ENCODE assay signal across 8 mouse cellular contexts in genomic region chr16:92565708-92566107, GRCm38 (mm10).
DNase-seq lines count a peak whose midpoint lies in the region; ATAC-seq and TF ChIP-seq lines count a peak whose summit lies in the region.

No protein-coding gene starts in this region.

- no peaks in the 10 kb centered on the region for H3K36me3 ChIP-seq in hindbrain, embryonic 11.5 days (ENCODE audit: control insufficient read depth, insufficient read depth, low read length)
- H3K36me3 ChIP-seq in hindbrain, embryonic 16.5 days (ENCODE audit: control insufficient read depth, insufficient read depth, low read length), result no peaks in the 10 kb centered on the region
- H3K36me3 ChIP-seq in kidney, adult 2 months (ENCODE audit: control insufficient read depth, insufficient read depth, low read length), result no peaks in the 10 kb centered on the region
- H3K36me3 ChIP-seq in limb, embryonic 10.5 days, result no peaks in the 10 kb centered on the region
- no peaks in the 10 kb centered on the region for H3K36me3 ChIP-seq in midbrain, postnatal 0 days (ENCODE audit: insufficient read depth, low read length)

- TF ChIP-seq CTCF in cortical plate, adult 2 months (IDR thresholded peaks at IDR 0.05; ENCODE audit: extremely low read depth, insufficient read depth, low read length), result peak; percentile 91
- TF ChIP-seq CTCF in kidney, adult 2 months (conservative IDR thresholded peaks at IDR 0.05; ENCODE audit: insufficient read depth, insufficient read length, low read depth, low read length), result peak; percentile 91
- TF ChIP-seq CTCF in midbrain, postnatal 0 days (IDR thresholded peaks at IDR 0.05), result peak; percentile 98

- TF ChIP-seq POLR2A in cortical plate, adult 2 months (IDR thresholded peaks at IDR 0.05; ENCODE audit: extremely low read depth, insufficient read depth, low read length), result no peak
- no peak for TF ChIP-seq POLR2A in kidney, adult 2 months (IDR thresholded peaks at IDR 0.05; ENCODE audit: low read depth, low read length)

- H3K4me2 ChIP-seq in hindbrain, embryonic 11.5 days (replicated peaks; ENCODE audit: low read depth, low read length), result no peak overlapping the region
- H3K4me2 ChIP-seq in hindbrain, embryonic 16.5 days (ENCODE audit: low read length), result no peak overlapping the region
- H3K4me2 ChIP-seq in midbrain, postnatal 0 days (ENCODE audit: low read depth, low read length, poor library complexity, severe bottlenecking), result peak overlapping the region; percentile 30

- H3K27me3 ChIP-seq in hindbrain, embryonic 11.5 days (ENCODE audit: control insufficient read depth, insufficient read depth, low read length), result no peaks in the 10 kb centered on the region
- H3K27me3 ChIP-seq in hindbrain, embryonic 16.5 days (replicated peaks; ENCODE audit: control insufficient read depth, insufficient read depth, low read length), result no peaks in the 10 kb centered on the region
- H3K27me3 ChIP-seq in kidney, adult 2 months (replicated peaks; ENCODE audit: control insufficient read depth, insufficient read depth, low read length), result no peaks in the 10 kb centered on the region
- peaks cover 33% of the 10 kb centered on the region for H3K27me3 ChIP-seq in limb, embryonic 10.5 days (ENCODE audit: low read depth, poor library complexity, severe bottlenecking)
- no peaks in the 10 kb centered on the region for H3K27me3 ChIP-seq in midbrain, postnatal 0 days (ENCODE audit: insufficient read depth, low read length)

- no peak overlapping the region for H3K4me3 ChIP-seq in hindbrain, embryonic 11.5 days (ENCODE audit: low read depth, low read length)
- no peak overlapping the region for H3K4me3 ChIP-seq in hindbrain, embryonic 16.5 days (ENCODE audit: low read length)
- H3K4me3 ChIP-seq in cortical plate, adult 2 months (ENCODE audit: insufficient read depth, low read length), result no peak overlapping the region
- H3K4me3 ChIP-seq in kidney, adult 2 months (ENCODE audit: insufficient read depth, low read depth, low read length), result no peak overlapping the region
- H3K4me3 ChIP-seq in limb, embryonic 10.5 days, result no peak overlapping the region
- no peak overlapping the region for H3K4me3 ChIP-seq in midbrain, postnatal 0 days (ENCODE audit: low read depth, low read length)

- H3K27ac ChIP-seq in hindbrain, embryonic 11.5 days (ENCODE audit: low read depth, low read length), result no peak overlapping the region
- H3K27ac ChIP-seq in hindbrain, embryonic 16.5 days (ENCODE audit: low read depth, low read length), result no peak overlapping the region
- H3K27ac ChIP-seq in cortical plate, adult 2 months (ENCODE audit: insufficient read depth, low read length), result no peak overlapping the region
- no peak overlapping the region for H3K27ac ChIP-seq in kidney, adult 2 months (ENCODE audit: insufficient read depth, low read depth, low read length)
- no peak overlapping the region for H3K27ac ChIP-seq in limb, embryonic 10.5 days
- no peak overlapping the region for H3K27ac ChIP-seq in midbrain, postnatal 0 days (ENCODE audit: low read depth, low read length)

- H3K9me3 ChIP-seq in hindbrain, embryonic 11.5 days (ENCODE audit: control insufficient read depth, low read length), result no peaks in the 10 kb centered on the region
- no peaks in the 10 kb centered on the region for H3K9me3 ChIP-seq in hindbrain, embryonic 16.5 days (ENCODE audit: control insufficient read depth, low read length)
- no peaks in the 10 kb centered on the region for H3K9me3 ChIP-seq in limb, embryonic 10.5 days (replicated peaks)
- H3K9me3 ChIP-seq in midbrain, postnatal 0 days (ENCODE audit: low read length), result no peaks in the 10 kb centered on the region

- no peaks in the 10 kb centered on the region for H3K4me1 ChIP-seq in hindbrain, embryonic 11.5 days (replicated peaks; ENCODE audit: control insufficient read depth, insufficient read depth, low read length)
- H3K4me1 ChIP-seq in hindbrain, embryonic 16.5 days (ENCODE audit: control insufficient read depth, insufficient read depth, low read depth, low read length), result no peaks in the 10 kb centered on the region
- 0 out of 2 replicates have a peak, but pooled peaks cover 1% of the 10 kb centered on the region for H3K4me1 ChIP-seq in cortical plate, adult 2 months (ENCODE audit: control insufficient read depth, insufficient read depth, low read length)
- no peaks in the 10 kb centered on the region for H3K4me1 ChIP-seq in kidney, adult 2 months (ENCODE audit: control insufficient read depth, insufficient read depth, low read length)
- H3K4me1 ChIP-seq in limb, embryonic 10.5 days, result peaks cover 13% of the 10 kb centered on the region
- peaks cover 2% of the 10 kb centered on the region; the same call in 1 of the 2 replicates for H3K4me1 ChIP-seq in midbrain, postnatal 0 days (ENCODE audit: insufficient read depth, low read length)

- 4% methylated on average over 6 of the region's 6 CpGs for WGBS in hindbrain, embryonic 11.5 days
- 2% methylated on average over 6 of the region's 6 CpGs for WGBS in hindbrain, embryonic 16.5 days
- WGBS in kidney, adult 2 months, result under 1% methylated on average over 6 of the region's 6 CpGs
- WGBS in limb, embryonic 10.5 days, result 4% methylated on average over 6 of the region's 6 CpGs
- WGBS in midbrain, postnatal 0 days, result 4% methylated on average over 6 of the region's 6 CpGs

- H3K9ac ChIP-seq in hindbrain, embryonic 11.5 days (ENCODE audit: low read depth, low read length), result no peak overlapping the region
- H3K9ac ChIP-seq in hindbrain, embryonic 16.5 days (ENCODE audit: low read depth, low read length), result no peak overlapping the region
- H3K9ac ChIP-seq in midbrain, postnatal 0 days (replicated peaks; ENCODE audit: low read length, poor library complexity, severe bottlenecking), result no peak overlapping the region

- peak; percentile 92 for DNase-seq in hindbrain, embryonic 11.5 days (ENCODE audit: low spot score)
- peak; percentile 70 to 72 for DNase-seq in gastrocnemius, adult 8-10 months (ENCODE audit: low spot score in 2 of 2)
- DNase-seq in kidney, adult 2 months, result peak; percentile 82
- DNase-seq in limb, embryonic 10.5 days (ENCODE audit: low spot score), result peak; percentile 94
- peak; percentile 88 for DNase-seq in midbrain, postnatal 0 days (ENCODE audit: low spot score)
- DNase-seq in spleen, postnatal 10 days (ENCODE audit: low spot score in 2 of 2), result peak; percentile 65 to 83

- no peak for ATAC-seq in hindbrain, embryonic 11.5 days (ENCODE audit: low FRiP score)
- no peak for ATAC-seq in hindbrain, embryonic 16.5 days
- ATAC-seq in midbrain, postnatal 0 days (ENCODE audit: low FRiP score), result peak; percentile 27; the same call in 1 of the 2 replicates
